Mouse (Mus musculus): ENCODE results near the gene Psmb3.

GRCm38 (mm10) chr11:97676050-97676754 lies 27.0 kb upstream of the Psmb3 start:
- TF ChIP-seq CTCF (IDR thresholded peaks at IDR 0.05; ENCODE audit: insufficient read depth, low read length) (no peak), POLR2A (IDR thresholded peaks at IDR 0.05; ENCODE audit: borderline replicate concordance, extremely low read depth, low read depth, low read length) (no peak; the same call in 1 of the 2 replicates)

Measured in lung, adult 2 months (tissue).